Mouse (Mus musculus): ENCODE data around the gene Ms4a1. TPM values are rescaled to one million over a fixed set of nuclear protein-coding genes. Genes with fewer than 3 reads are reported as not detected.

Gene Ms4a1
- polyA plus RNA-seq, 2 experiments from 2014 or later, result 0.12 to 21.1 TPM

Other genes starting within 250 kb of the Ms4a1 start
- not detected for gene Ms4a18, start 248.2 kb downstream of the Ms4a1 start, polyA plus RNA-seq (2017; shearing (Covaris generic))
- gene Ms4a8a, start 185.1 kb downstream of the Ms4a1 start, polyA plus RNA-seq (2017; shearing (Covaris generic)), result not detected
- gene 1700017D01Rik, start 135.4 kb downstream of the Ms4a1 start, polyA plus RNA-seq (2017; shearing (Covaris generic)), result not detected
- gene 1700025F22Rik, start 100.9 kb downstream of the Ms4a1 start, polyA plus RNA-seq (2017; shearing (Covaris generic)), result not detected
- not detected for gene Ms4a13, start 69.5 kb downstream of the Ms4a1 start, polyA plus RNA-seq (2017; shearing (Covaris generic))
- gene Ms4a12, start 33.8 kb downstream of the Ms4a1 start, polyA plus RNA-seq (2017; shearing (Covaris generic)), result not detected
- not detected for gene Ms4a5, start 17.6 kb upstream of the Ms4a1 start, polyA plus RNA-seq (2017; shearing (Covaris generic))
- gene Ms4a14, start 48.2 kb upstream of the Ms4a1 start, polyA plus RNA-seq (2017; shearing (Covaris generic)), result not detected
- not detected for gene Ms4a7, start 69.9 kb upstream of the Ms4a1 start, polyA plus RNA-seq (2017; shearing (Covaris generic))
- gene Ms4a4a, start 109.3 kb upstream of the Ms4a1 start, polyA plus RNA-seq (2017; shearing (Covaris generic)), result 1 to 10 TPM in 1 of 2 experiments, under 1 TPM in 1; 0.84 to 1.8 TPM
- gene Ms4a4c, start 138.5 kb upstream of the Ms4a1 start, polyA plus RNA-seq (2017; shearing (Covaris generic)), result 10 to 100 TPM; 61.4 to 84.8 TPM
- gene Ms4a4b, start 177.3 kb upstream of the Ms4a1 start, polyA plus RNA-seq (2017; shearing (Covaris generic)), result 1,000 to 10,000 TPM; 2,426 to 2,599 TPM
- 10 to 100 TPM; 13.4 to 20.1 TPM for gene Ms4a6c, start 203.1 kb upstream of the Ms4a1 start, polyA plus RNA-seq (2017; shearing (Covaris generic))
- gene Gm8369, start 219.7 kb upstream of the Ms4a1 start, polyA plus RNA-seq (2017; shearing (Covaris generic)), result 100 to 1,000 TPM; 420 to 532 TPM